Mouse (Mus musculus) stomach, postnatal 0 days (tissue): ENCODE data around the gene Gm6525.

ENCODE experiments used
- CTCF ChIP-seq: IDR thresholded peaks from 2 replicates; pipeline ENCODE4 v1.5.1; 2016; ENCODE audit warnings: antibody characterized with exemption, low read depth, mild to moderate bottlenecking, moderate library complexity
- EP300 ChIP-seq: optimal IDR thresholded peaks from 2 replicates; pipeline ENCODE3; 2016; ENCODE audit warnings: antibody characterized with exemption

DNA sequence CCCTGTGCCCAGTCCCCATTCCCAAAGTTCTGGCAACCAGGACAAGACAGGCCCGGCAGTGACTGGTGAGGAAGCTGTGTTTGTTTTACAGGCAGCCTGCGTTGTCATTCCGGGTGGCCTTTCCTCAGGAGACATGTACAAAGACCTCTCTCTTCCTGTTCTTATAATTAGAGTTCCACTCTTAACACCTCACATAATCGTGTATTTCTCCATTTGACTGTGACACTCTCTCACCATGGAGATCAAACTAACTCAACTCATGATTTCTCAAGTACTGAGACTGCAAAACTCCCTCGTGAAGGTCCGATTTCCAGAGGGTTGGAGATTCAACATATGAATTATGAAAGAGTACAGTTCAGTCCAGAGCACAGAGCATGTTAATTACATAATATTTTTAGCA is 38.0 kb upstream of the Gm6525 start:
- TF ChIP-seq CTCF (no peak), EP300 (no peak)
